Mouse (Mus musculus): ENCODE results near the gene Grpel1. TPM values are rescaled to one million over a fixed set of nuclear protein-coding genes. Genes with fewer than 3 reads are reported as not detected.

Gene Grpel1
- polyA plus RNA-seq (2016; fragmentation: Nextera tagmentation; extraction: Ambion mirVana) = 58.4 and 59.3 TPM in 2 replicates

DNA sequence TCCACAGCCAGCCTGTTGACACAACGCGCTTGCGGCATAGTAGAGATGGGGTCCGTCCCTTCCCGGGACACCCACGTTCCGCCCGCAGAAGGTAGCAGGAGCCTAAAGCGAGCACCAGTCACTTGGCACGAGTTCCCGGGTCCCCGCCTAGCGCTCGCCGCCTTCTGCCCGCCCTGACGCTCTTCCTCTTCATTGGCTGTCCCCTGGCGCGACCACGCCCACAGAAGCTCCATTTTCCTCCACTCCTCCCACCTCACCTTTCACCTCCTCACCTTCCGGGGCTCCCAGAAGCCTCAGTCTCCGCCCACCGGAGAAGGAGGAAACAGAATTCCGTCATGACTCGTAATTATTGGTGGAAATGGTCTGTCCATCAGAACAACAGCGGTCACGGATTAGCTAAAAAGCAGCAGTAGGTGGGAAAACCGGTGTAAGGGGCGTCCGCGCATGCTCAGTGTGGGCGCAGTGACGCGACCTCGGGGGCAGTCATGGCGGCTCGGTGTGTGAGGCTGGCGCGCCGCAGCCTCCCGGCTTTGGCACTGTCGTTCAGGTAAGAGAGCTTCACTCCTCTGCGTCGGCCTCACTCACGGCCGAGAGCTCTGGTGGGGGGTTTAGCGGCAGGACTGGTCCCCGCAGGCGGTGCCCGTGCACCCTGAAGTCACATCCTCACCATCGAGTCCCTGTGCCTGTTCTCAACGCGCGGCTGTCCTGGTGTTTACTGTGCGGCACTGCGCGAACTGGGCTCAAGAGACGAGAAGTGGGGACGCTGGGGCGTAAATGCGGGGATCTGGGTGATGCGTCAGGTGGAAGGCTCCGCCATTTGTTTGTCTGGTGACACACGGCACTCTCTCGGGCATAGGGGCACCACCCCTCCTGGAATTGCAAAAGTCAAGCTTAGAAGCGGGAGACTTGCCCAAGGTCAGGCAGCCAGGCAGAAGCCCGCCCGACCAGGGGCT lies at the start of gene Grpel1:
Grpel1 (plus strand) TSS at position 290 of the 953 bp plus-strand sequence.
- H3K4me1 ChIP-seq (replicated peaks) = peaks cover 45% of the 10 kb centered on the region
- H3K36me3 ChIP-seq = peaks cover 31% of the 10 kb centered on the region
- H3K27ac ChIP-seq = peak within 1 kb of the TSS; percentile 90
- H3K4me3 ChIP-seq = peak within 1 kb of the TSS; percentile 99
- H3K9me3 ChIP-seq = no peaks in the 10 kb centered on the region
- no peaks in the 10 kb centered on the region for H3K27me3 ChIP-seq (ENCODE audit: insufficient read depth, poor library complexity, severe bottlenecking)
- DNase-seq (ENCODE audit: low spot score) = peak; percentile 98
- under 1% methylated on average over 68 of the region's 68 CpGs for WGBS

DNA sequence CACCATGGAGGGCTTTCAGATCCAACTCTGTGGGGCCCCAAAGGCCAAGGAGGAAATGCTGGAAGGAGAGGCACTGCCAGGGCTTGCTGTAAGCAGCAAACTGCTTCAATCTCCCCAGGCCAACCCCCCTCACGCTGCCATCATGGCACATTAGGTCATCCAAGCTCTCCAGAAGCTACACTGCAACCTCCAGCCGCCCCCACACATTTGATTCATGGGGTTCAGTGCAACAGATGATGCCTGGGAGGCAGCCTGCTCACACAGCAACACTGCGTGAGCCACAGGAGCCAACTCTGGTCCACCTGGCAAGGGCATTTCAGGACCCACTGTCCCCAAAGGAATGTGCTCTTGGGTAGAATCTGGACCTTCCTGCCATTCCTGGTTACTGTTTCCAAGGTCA lies 44.9 kb upstream of the Grpel1 start:
- WGBS = 68% methylated on average over 3 of the region's 3 CpGs
- 0 out of 2 replicates have a peak, but pooled peaks cover 1% of the 10 kb centered on the region for H3K4me1 ChIP-seq (replicated peaks)
- no peaks in the 10 kb centered on the region for H3K9me3 ChIP-seq
- H3K27ac ChIP-seq = no peak overlapping the region
- no peak overlapping the region for H3K4me3 ChIP-seq
- no peaks in the 10 kb centered on the region for H3K27me3 ChIP-seq (ENCODE audit: insufficient read depth, poor library complexity, severe bottlenecking)
- no peaks in the 10 kb centered on the region for H3K36me3 ChIP-seq
- DNase-seq (ENCODE audit: low spot score) = no peak

DNA sequence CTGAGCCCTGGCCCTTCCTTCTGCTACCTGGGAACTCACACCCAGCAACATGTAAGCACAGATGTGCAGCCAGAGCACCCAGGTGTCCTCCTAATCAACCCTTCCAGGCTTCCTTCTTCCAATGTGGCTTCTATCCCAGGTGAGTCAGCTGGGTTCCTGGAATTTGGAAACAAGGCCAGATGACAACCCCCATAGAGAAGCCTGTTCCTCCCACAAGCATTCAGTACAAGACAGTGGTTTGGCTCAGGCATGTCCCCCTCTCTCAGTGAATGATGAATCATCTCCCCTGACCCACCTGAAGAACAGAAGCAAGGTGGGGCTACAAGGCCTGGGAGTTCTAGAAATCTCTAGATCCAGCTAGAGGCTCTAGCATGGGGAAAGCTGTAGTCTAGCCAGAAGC lies 42.1 kb upstream of the Grpel1 start:
- Histone ChIP-seq H3K4me3 (no peak overlapping the region), H3K9me3 (no peaks in the 10 kb centered on the region), H3K27me3 (ENCODE audit: insufficient read depth, poor library complexity, severe bottlenecking) (no peaks in the 10 kb centered on the region), H3K36me3 (no peaks in the 10 kb centered on the region), H3K27ac (no peak overlapping the region), H3K4me1 (replicated peaks) (peaks cover 5% of the 10 kb centered on the region; the same call in 1 of the 2 replicates)
- DNase-seq (ENCODE audit: low spot score) = no peak

DNA sequence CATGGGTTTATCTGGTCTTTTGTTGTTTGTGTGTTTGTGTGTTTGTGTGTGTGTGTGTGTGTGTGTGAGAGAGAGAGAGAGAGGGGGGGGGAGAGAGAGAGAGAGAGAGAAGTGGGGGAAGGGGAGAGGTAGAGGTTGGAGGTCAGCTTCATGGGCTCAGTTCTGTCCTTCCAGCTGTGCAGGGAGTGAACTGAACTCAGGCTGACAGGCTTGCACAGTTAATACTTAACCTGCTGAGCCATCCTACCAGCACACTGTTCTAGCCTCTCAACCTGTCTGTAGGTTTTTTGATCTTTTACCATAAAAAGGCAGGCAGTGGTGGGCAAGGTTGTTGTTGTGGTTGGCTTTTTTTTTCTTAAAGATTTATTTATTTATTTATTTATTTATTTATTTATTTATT lies 40.1 kb upstream of the Grpel1 start:
- H3K4me1 ChIP-seq (replicated peaks) = peaks cover 12% of the 10 kb centered on the region
- DNase-seq (ENCODE audit: low spot score) = no peak
- no peaks in the 10 kb centered on the region for H3K36me3 ChIP-seq
- H3K4me3 ChIP-seq = no peak overlapping the region
- H3K27me3 ChIP-seq (ENCODE audit: insufficient read depth, poor library complexity, severe bottlenecking) = no peaks in the 10 kb centered on the region
- no peak overlapping the region for H3K27ac ChIP-seq
- no peaks in the 10 kb centered on the region for H3K9me3 ChIP-seq

DNA sequence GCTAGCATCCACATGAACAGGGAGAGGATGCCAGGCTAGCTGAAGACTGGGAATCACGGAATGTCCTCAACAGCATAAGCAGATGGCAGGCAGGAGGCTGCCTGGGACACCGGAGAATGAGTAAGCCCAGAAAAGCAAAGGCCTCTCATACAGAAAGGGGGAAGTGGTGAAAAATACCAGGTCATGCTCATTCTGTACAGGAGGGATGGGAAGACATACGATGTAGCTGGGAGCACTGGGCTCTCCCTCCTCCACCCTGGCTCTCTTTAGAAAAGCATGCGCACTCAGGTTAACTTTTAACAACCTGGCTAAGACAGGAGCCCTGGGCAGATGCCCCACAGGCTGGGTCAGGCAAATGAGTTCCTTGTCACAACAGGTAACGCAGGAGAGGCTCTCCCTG lies 38.4 kb upstream of the Grpel1 start:
- H3K27me3 ChIP-seq (ENCODE audit: insufficient read depth, poor library complexity, severe bottlenecking) = no peaks in the 10 kb centered on the region
- 85% methylated on average over 5 of the region's 5 CpGs for WGBS
- H3K27ac ChIP-seq = no peak overlapping the region
- H3K4me3 ChIP-seq = no peak overlapping the region
- DNase-seq (ENCODE audit: low spot score) = no peak
- H3K36me3 ChIP-seq = no peaks in the 10 kb centered on the region
- H3K4me1 ChIP-seq (replicated peaks) = peaks cover 28% of the 10 kb centered on the region
- H3K9me3 ChIP-seq = no peaks in the 10 kb centered on the region

DNA sequence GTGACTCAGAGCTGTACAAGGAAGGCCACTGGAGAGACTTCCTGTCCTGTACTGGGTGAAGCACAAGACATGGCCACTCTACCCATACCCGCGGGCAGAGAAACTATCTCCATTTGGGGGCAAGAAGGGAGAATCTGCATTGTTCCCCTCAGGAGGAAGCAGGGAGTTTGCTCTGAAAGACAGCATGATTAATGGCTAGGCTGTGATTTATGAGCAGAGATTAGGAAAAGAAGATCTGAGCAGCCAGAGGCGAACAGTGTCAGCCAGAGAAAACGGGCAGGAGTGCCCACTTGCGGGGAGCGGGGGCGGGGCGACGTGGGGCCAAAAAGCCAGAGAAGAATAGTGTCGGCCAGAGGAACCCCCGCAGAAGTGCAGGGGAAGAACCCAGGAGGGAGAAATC lies 37.0 kb upstream of the Grpel1 start:
- 58% methylated on average over 11 of the region's 11 CpGs for WGBS
- no peak overlapping the region for H3K4me3 ChIP-seq
- H3K9me3 ChIP-seq = no peaks in the 10 kb centered on the region
- peaks cover 32% of the 10 kb centered on the region for H3K4me1 ChIP-seq (replicated peaks)
- peak overlapping the region; percentile 35; the same call in 1 of the 2 replicates for H3K27ac ChIP-seq
- no peaks in the 10 kb centered on the region for H3K36me3 ChIP-seq
- DNase-seq (ENCODE audit: low spot score) = no peak
- no peaks in the 10 kb centered on the region for H3K27me3 ChIP-seq (ENCODE audit: insufficient read depth, poor library complexity, severe bottlenecking)

DNA sequence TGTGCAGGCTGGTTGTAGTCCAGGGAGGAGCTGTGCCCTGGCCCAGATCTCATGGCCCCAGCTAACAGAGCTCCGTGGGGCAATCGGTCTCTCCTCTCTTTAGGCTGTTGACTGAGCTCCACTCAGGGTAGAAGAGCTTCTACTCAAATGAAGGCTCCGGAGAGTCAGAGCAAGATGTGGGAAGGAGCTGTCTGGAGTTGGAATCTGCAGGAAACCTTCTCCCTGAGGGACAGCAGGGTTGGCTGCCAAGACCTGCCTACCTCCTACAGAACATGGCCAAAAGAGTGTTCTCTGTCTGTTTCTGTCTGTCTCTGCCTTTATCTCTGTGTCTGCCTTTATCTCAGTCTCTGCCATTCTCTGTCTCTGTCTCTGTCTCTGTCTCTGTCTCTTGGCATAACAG lies 35.2 kb upstream of the Grpel1 start:
- Histone ChIP-seq H3K4me3 (no peak overlapping the region), H3K27ac (no peak overlapping the region), H3K36me3 (no peaks in the 10 kb centered on the region), H3K4me1 (replicated peaks) (peaks cover 38% of the 10 kb centered on the region), H3K9me3 (no peaks in the 10 kb centered on the region), H3K27me3 (ENCODE audit: insufficient read depth, poor library complexity, severe bottlenecking) (no peaks in the 10 kb centered on the region)
- WGBS = 87% methylated on average over 3 of the region's 3 CpGs
- no peak for DNase-seq (ENCODE audit: low spot score)

DNA sequence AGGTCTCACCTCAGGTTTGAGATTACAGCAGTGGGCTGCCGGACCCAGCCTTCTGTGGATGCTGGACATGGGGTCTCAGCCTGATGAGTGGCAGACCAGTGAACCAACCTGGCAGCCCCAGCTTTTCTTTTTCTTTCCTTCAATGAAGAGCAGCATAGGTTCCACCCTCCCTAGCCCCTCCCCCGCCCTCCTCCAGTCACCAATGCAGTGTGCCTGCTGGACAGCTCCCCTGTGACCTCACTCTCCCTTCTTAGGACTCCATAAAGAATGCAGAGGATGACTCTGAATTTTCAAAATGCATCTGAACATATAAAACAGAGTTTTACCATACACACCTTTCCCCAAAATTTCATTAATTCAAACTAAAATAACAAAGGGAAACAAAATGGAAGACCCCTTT lies 33.1 kb upstream of the Grpel1 start:
- Histone ChIP-seq H3K9me3 (no peaks in the 10 kb centered on the region), H3K36me3 (no peaks in the 10 kb centered on the region), H3K27ac (0 out of 2 replicates have a peak overlapping the region, but pooled peaks have one; percentile 8), H3K4me1 (replicated peaks) (peaks cover 47% of the 10 kb centered on the region), H3K27me3 (ENCODE audit: insufficient read depth, poor library complexity, severe bottlenecking) (no peaks in the 10 kb centered on the region), H3K4me3 (no peak overlapping the region)
- no peak for DNase-seq (ENCODE audit: low spot score)
- 42% methylated on average over 2 of the region's 2 CpGs for WGBS

DNA sequence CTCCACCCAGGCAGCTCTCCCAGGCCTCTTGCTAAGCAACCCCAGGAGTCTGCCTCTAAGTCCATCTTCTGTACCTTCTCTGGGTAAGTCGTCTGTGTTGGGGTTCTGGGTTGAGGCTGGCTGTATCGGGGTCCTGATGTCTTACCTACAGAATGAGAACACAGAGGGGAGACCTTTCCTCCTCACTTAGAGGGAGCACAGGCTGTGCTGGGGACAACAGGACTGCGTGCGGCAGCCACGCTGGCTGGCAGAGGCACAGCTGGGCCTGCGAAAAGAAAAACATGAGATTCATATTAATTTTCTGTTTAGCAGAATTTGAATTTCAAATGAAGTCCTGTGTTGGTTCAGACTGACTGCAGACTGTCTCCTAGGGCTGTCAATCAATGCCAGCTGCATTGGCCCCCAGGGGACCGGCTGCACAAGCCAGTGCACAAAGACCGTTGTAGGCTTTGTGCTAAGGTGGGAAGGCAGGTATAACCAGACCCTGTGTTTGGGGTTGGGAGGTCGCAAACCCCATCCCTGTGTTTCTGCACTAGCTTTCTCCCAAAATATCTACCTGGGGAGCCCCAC lies 30.3 kb upstream of the Grpel1 start:
- no peak overlapping the region for H3K4me3 ChIP-seq
- DNase-seq (ENCODE audit: low spot score) = no peak
- no peaks in the 10 kb centered on the region for H3K9me3 ChIP-seq
- no peaks in the 10 kb centered on the region for H3K36me3 ChIP-seq
- H3K27ac ChIP-seq = peak overlapping the region; percentile 72
- peaks cover 35% of the 10 kb centered on the region for H3K4me1 ChIP-seq (replicated peaks)
- H3K27me3 ChIP-seq (ENCODE audit: insufficient read depth, poor library complexity, severe bottlenecking) = no peaks in the 10 kb centered on the region
- 62% methylated on average over 9 of the region's 9 CpGs for WGBS

DNA sequence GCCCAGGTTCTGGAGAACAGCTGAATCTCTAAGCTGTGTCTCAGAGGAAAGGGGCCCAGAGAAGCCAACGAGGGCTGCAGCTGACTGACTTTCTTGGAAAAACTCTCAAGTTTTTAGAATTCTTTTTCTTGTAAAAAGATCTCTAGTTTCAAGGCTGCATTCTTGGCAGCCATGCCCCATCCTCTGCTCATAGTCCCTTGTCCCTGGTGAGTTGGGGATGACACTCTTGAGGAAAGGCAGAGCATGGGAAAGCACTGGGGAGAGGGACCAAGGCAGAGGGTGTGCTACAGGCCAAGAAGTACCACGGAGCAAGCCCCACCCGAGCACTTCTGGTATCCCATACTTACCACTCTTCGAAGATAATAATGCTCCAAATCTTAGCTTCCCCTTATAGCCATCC lies 27.9 kb upstream of the Grpel1 start:
- no peak for DNase-seq (ENCODE audit: low spot score)
- 79% methylated on average over 4 of the region's 4 CpGs for WGBS
- Histone ChIP-seq H3K4me1 (replicated peaks) (peaks cover 16% of the 10 kb centered on the region), H3K4me3 (no peak overlapping the region), H3K27me3 (ENCODE audit: insufficient read depth, poor library complexity, severe bottlenecking) (no peaks in the 10 kb centered on the region), H3K27ac (no peak overlapping the region), H3K9me3 (no peaks in the 10 kb centered on the region), H3K36me3 (no peaks in the 10 kb centered on the region)

DNA sequence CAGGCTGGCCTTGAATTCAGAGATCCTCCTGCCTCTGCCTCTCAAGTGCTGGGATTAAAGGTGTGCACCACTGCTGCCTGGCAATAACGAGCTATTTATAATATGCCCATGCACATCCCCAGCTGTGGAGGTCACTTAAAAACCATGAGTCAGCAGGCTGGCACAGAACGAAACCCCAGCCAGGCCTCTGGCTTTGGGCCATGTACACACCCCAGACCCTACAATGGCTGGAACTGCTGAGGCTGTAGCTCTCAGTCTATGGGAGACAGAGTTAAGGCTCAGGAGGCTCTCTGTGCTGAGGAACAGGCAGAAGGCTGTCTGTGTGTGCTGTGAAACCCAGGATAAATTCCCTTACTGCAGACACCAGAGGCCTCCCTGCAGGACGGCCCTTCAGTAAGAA lies 24.1 kb upstream of the Grpel1 start:
- Histone ChIP-seq H3K27me3 (ENCODE audit: insufficient read depth, poor library complexity, severe bottlenecking) (peaks cover 14% of the 10 kb centered on the region; the same call in 1 of the 2 replicates), H3K4me1 (replicated peaks) (peaks cover 3% of the 10 kb centered on the region), H3K36me3 (no peaks in the 10 kb centered on the region), H3K9me3 (no peaks in the 10 kb centered on the region), H3K27ac (no peak overlapping the region), H3K4me3 (no peak overlapping the region)
- 74% methylated on average over 3 of the region's 3 CpGs for WGBS
- no peak for DNase-seq (ENCODE audit: low spot score)

DNA sequence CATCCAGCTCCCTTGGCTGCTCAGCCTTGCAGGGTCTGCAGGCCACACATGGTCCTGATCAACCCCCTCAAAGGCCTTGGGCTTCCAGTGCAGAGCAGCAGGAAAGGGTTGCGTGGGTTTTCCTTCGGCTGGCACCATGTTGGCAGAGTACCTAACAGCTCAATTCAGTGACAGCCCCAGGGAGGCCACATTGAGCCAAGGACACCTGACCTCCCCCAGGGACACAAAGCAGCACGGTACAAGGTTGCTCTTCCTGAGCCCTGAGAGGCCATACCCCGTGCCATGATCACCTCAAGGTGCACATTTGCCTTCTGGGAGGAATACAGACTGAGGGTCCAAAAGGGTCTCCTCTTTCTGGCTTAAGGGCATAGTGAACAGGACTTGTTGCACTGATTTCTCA lies 20.2 kb upstream of the Grpel1 start:
- Histone ChIP-seq H3K4me1 (replicated peaks) (peaks cover 14% of the 10 kb centered on the region), H3K4me3 (no peak overlapping the region), H3K27me3 (ENCODE audit: insufficient read depth, poor library complexity, severe bottlenecking) (peaks cover 16% of the 10 kb centered on the region; the same call in 1 of the 2 replicates), H3K36me3 (no peaks in the 10 kb centered on the region), H3K9me3 (no peaks in the 10 kb centered on the region), H3K27ac (no peak overlapping the region)
- 65% methylated on average over 4 of the region's 4 CpGs for WGBS
- no peak for DNase-seq (ENCODE audit: low spot score)

DNA sequence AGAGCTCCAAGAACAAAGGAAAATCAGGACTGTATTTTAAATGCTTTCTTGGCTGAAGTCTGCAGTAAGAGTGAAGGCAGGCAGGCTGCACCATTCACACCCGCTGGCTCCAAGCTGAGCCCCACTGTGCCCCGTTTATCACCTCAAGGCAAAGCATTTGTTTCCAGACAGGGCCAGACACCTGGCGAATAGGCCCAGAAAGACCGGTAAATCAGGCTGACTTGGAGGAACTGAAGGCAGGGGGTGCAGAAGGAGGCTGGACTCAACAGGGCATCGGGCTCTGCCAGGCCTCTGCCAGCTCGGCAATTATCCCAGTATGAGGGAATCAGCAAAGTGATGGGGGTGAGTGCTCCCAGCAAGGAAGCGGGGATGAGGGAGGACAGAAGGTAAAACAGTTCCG lies 19.8 kb upstream of the Grpel1 start:
- H3K36me3 ChIP-seq = no peaks in the 10 kb centered on the region
- WGBS = 32% methylated on average over 8 of the region's 8 CpGs
- H3K27ac ChIP-seq = no peak overlapping the region
- no peaks in the 10 kb centered on the region for H3K9me3 ChIP-seq
- peaks cover 16% of the 10 kb centered on the region; the same call in 1 of the 2 replicates for H3K27me3 ChIP-seq (ENCODE audit: insufficient read depth, poor library complexity, severe bottlenecking)
- H3K4me1 ChIP-seq (replicated peaks) = peaks cover 14% of the 10 kb centered on the region
- H3K4me3 ChIP-seq = no peak overlapping the region
- no peak for DNase-seq (ENCODE audit: low spot score)

Data from hindbrain, embryonic 10.5 days (tissue).